Mouse (Mus musculus): ENCODE data around the gene Tmf1. TPM values are rescaled to one million over a fixed set of nuclear protein-coding genes. Genes with fewer than 3 reads are reported as not detected.
A peak's percentile ranks its signal among the peaks of the same experiment; 100 is the strongest.

Gene Tmf1
- polyA plus RNA-seq, 1 experiment: 29.5 TPM

DNA sequence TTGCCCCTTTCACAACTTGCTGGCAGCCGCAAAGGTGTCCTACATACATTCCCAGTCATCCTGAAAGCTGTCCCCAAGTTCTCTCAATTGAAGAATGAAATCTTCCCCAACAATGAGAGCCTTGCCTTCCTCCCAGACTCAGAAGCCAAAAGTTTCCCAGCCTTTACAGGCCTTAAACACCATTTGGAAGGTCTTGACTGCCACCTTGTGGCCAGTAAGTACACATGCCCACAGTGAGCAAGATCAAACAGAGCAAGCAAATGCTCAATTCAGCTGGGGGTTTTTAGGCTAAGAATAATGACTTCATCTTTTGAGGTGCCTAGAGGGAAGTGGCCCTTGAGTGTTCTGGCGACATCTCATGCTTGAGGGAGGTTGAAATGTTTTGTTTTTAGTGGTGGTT, 72.1 kb downstream of the Tmf1 start:
- Histone ChIP-seq H3K27ac (ENCODE audit: control insufficient read depth, insufficient read depth, low read depth, low read length) (no peak overlapping the region), H3K27me3 (ENCODE audit: control insufficient read depth, insufficient read depth, low read length) (no peaks in the 10 kb centered on the region), H3K4me1 (ENCODE audit: control insufficient read depth, insufficient read depth, low read length) (no peaks in the 10 kb centered on the region), H3K36me3 (ENCODE audit: control insufficient read depth, insufficient read depth, low read length) (no peaks in the 10 kb centered on the region), H3K4me3 (ENCODE audit: control insufficient read depth, low read depth, low read length) (no peak overlapping the region)
- TF ChIP-seq POLR2A (IDR thresholded peaks at IDR 0.05; ENCODE audit: control insufficient read depth, low read depth, low read length): no peak
- no peak for TF ChIP-seq CTCF (IDR thresholded peaks at IDR 0.05; ENCODE audit: control insufficient read depth, insufficient read depth, insufficient replicate concordance, low read depth, low read length)

- no peaks in the 10 kb centered on the region for H3K27me3 ChIP-seq (ENCODE audit: control insufficient read depth, insufficient read depth, low read length)
- TF ChIP-seq CTCF (IDR thresholded peaks at IDR 0.05; ENCODE audit: control insufficient read depth, insufficient read depth, insufficient replicate concordance, low read depth, low read length): no peak
- no peak for TF ChIP-seq POLR2A (IDR thresholded peaks at IDR 0.05; ENCODE audit: control insufficient read depth, low read depth, low read length)
Measured at GRCm38 (mm10) chr6:97106106-97106505, 72.8 kb downstream of the Tmf1 start.

GRCm38 (mm10) chr6:97104264-97104852, 74.6 kb downstream of the Tmf1 start:
- no peak overlapping the region for H3K4me3 ChIP-seq (ENCODE audit: control insufficient read depth, low read depth, low read length)
- H3K36me3 ChIP-seq (ENCODE audit: control insufficient read depth, insufficient read depth, low read length): no peaks in the 10 kb centered on the region
- no peaks in the 10 kb centered on the region for H3K4me1 ChIP-seq (ENCODE audit: control insufficient read depth, insufficient read depth, low read length)
- TF ChIP-seq CTCF (IDR thresholded peaks at IDR 0.05; ENCODE audit: control insufficient read depth, insufficient read depth, insufficient replicate concordance, low read depth, low read length) (peak; percentile 30; the same call in 1 of the 2 replicates), POLR2A (IDR thresholded peaks at IDR 0.05; ENCODE audit: control insufficient read depth, low read depth, low read length) (no peak)
- no peak overlapping the region for H3K27ac ChIP-seq (ENCODE audit: control insufficient read depth, insufficient read depth, low read depth, low read length)
- H3K27me3 ChIP-seq (ENCODE audit: control insufficient read depth, insufficient read depth, low read length): no peaks in the 10 kb centered on the region

More at GRCm38 (mm10) chr6:97106106-97106505, 72.8 kb downstream of the Tmf1 start:
- no peaks in the 10 kb centered on the region for H3K4me1 ChIP-seq (ENCODE audit: control insufficient read depth, insufficient read depth, low read length)
- H3K4me3 ChIP-seq (ENCODE audit: control insufficient read depth, low read depth, low read length): no peak overlapping the region
- no peaks in the 10 kb centered on the region for H3K36me3 ChIP-seq (ENCODE audit: control insufficient read depth, insufficient read depth, low read length)
- H3K27ac ChIP-seq (ENCODE audit: control insufficient read depth, insufficient read depth, low read depth, low read length): no peak overlapping the region

Other genes starting within 250 kb of the Tmf1 start
- gene Fam19a4, start 118.7 kb downstream of the Tmf1 start, polyA plus RNA-seq (2012; rRNA removed): 1.0 and 1.1 TPM in 2 replicates
- gene Eogt, start 29.9 kb downstream of the Tmf1 start, polyA plus RNA-seq (2012; rRNA removed): 3.4 and 4.5 TPM in 2 replicates
- 8.5 and 12.9 TPM in 2 replicates for gene Uba3, start 26.5 kb upstream of the Tmf1 start, polyA plus RNA-seq (2012; rRNA removed)
- gene Arl6ip5, start 31.6 kb upstream of the Tmf1 start, polyA plus RNA-seq (2012; rRNA removed): 7.8 and 8.1 TPM in 2 replicates
- 0.10 and 0.11 TPM in 2 replicates for gene Lmod3, start 73.6 kb upstream of the Tmf1 start, polyA plus RNA-seq (2012; rRNA removed)

Data from testis, adult 2 months (tissue).